Mouse (Mus musculus) MEL (cell line): Measurements from ENCODE around the gene Wfdc16.

Source experiments
- CTCF ChIP-seq, 3 experiments: IDR thresholded peaks in 2 of 3; conservative IDR thresholded peaks in 1 of 3; 2 replicates each; pipeline ENCODE4 v1.5.1; 2011 to 2012; ENCODE audit warnings: low read length in 3 of 3, low read depth in 2 of 3, mild to moderate bottlenecking in 2 of 3, improper control_type of control experiment in 1 of 3, inconsistent platforms in 1 of 3, mixed read lengths in 1 of 3, moderate library complexity in 1 of 3; ENCODE audit not compliant: control insufficient read depth in 1 of 3, insufficient read depth in 1 of 3, poor library complexity in 1 of 3, severe bottlenecking in 1 of 3
- E2F4 ChIP-seq: IDR thresholded peaks from 2 replicates; pipeline ENCODE4 v1.6.1; 2011; ENCODE audit warnings: low read depth, low read length, improper control_type of control experiment, borderline replicate concordance
- EP300 ChIP-seq, 2 experiments: IDR thresholded peaks; 2 replicates each; pipeline ENCODE4 v1.6.1; 2011; ENCODE audit warnings: improper control_type of control experiment in 2 of 2, low read length in 2 of 2, low read depth in 1 of 2, mild to moderate bottlenecking in 1 of 2
- HCFC1 ChIP-seq: IDR thresholded peaks from 2 replicates; pipeline ENCODE4 v1.6.1; 2012; ENCODE audit warnings: low read depth, mild to moderate bottlenecking, inconsistent platforms, low read length, improper control_type of control experiment, moderate library complexity
- MAZ ChIP-seq: IDR thresholded peaks from 2 replicates; pipeline ENCODE4 v1.6.1; 2012; ENCODE audit warnings: low read depth, mild to moderate bottlenecking, inconsistent platforms, low read length, improper control_type of control experiment
- MXI1 ChIP-seq: IDR thresholded peaks from 2 replicates; pipeline ENCODE4 v1.6.1; 2011; ENCODE audit warnings: mild to moderate bottlenecking, low read depth, low read length, improper control_type of control experiment
- NELFE ChIP-seq: IDR thresholded peaks from 2 replicates; pipeline ENCODE4 v1.6.1; 2011; ENCODE audit warnings: low read depth, low read length, improper control_type of control experiment
- RAD21 ChIP-seq: IDR thresholded peaks from 2 replicates; pipeline ENCODE4 v1.6.1; 2011; ENCODE audit warnings: mild to moderate bottlenecking, low read depth, low read length, improper control_type of control experiment
- TCF12 ChIP-seq: IDR thresholded peaks from 2 replicates; pipeline ENCODE4 v1.6.1; 2014; ENCODE audit warnings: low read depth, mild to moderate bottlenecking, inconsistent platforms, low read length, improper control_type of control experiment, moderate library complexity
- UBTF ChIP-seq: IDR thresholded peaks from 2 replicates; pipeline ENCODE4 v1.6.1; 2012; ENCODE audit warnings: low read depth, mild to moderate bottlenecking, inconsistent platforms, low read length, improper control_type of control experiment, moderate library complexity, borderline replicate concordance; ENCODE audit not compliant: insufficient read depth
- ZC3H11A ChIP-seq: IDR thresholded peaks from 2 replicates; pipeline ENCODE4 v1.6.1; 2012; ENCODE audit warnings: low read depth, mild to moderate bottlenecking, inconsistent platforms, low read length, improper control_type of control experiment

DNA sequence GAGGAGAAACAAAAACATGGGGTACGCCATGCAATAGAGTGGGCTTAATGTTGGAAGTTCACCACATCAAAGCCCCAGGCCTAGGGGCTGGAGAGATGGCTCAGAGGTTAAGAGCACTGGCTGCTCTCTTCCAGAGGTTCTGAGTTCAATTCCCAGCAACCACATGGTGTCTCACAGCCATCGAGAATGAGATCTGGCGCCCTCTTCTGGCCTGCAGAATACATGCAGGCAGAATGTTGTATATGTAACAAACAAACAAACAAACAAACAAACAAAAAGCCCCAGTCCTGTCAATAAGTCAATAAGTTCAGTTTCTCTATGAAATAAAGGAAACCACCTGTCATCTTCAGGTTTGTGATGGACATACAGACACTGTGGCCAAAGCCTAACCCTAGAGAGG is 38.4 kb downstream of the Wfdc16 start:
- TF ChIP-seq MAZ: no peak
- TF ChIP-seq CTCF (IDR thresholded peaks at IDR 0.05 in 2 of 3, conservative IDR thresholded peaks at IDR 0.05 in 1 of 3; ENCODE audit: control insufficient read depth in 1 of 3, insufficient read depth in 1 of 3, low read depth in 2 of 3, low read length in 3 of 3, poor library complexity in 1 of 3, severe bottlenecking in 1 of 3): peak; percentile 55 to 57 (median 56)
- TF ChIP-seq EP300 (IDR thresholded peaks at IDR 0.05; ENCODE audit: low read depth in 1 of 2, low read length in 2 of 2): no peak
- no peak for TF ChIP-seq NELFE
- TF ChIP-seq RAD21: peak; percentile 25
- TF ChIP-seq HCFC1: no peak
- TF ChIP-seq UBTF: no peak
- TF ChIP-seq TCF12: no peak
- TF ChIP-seq E2F4: no peak
- peak; percentile 34 for TF ChIP-seq ZC3H11A
- no peak for TF ChIP-seq MXI1
